Mouse (Mus musculus) heart, embryonic 16.5 days (tissue): ENCODE measurements around the gene Odf2l. TPM values are rescaled to one million over a fixed set of nuclear protein-coding genes. Genes with fewer than 3 reads are reported as not detected.

ENCODE experiments used
- ATAC-seq: fragments of 200-750 bp; cut with Nextera tagmentation; replicated peaks from 2 replicates; pipeline ENCODE4 v1.8.0; 2017; ENCODE audit warnings: moderate number of reproducible peaks; ENCODE audit not compliant: insufficient read depth, low FRiP score; ENCODE audit errors: extremely low read depth
- H3K27ac ChIP-seq: fragments of 300-500 bp; sonication (generic); 2 replicates; pipeline ENCODE4 v1.5.1; 2014; ENCODE audit warnings: mild to moderate bottlenecking, low read length, control low read depth, moderate library complexity
- H3K27me3 ChIP-seq: fragments of 300-500 bp; sonication (generic); 2 replicates; pipeline ENCODE4 v1.6.1; 2014; ENCODE audit warnings: low read length, mixed read lengths; ENCODE audit not compliant: control insufficient read depth, insufficient read depth
- H3K36me3 ChIP-seq: fragments of 300-500 bp; sonication (generic); 2 replicates; pipeline ENCODE4 v1.6.1; 2014; ENCODE audit not compliant: control insufficient read depth, insufficient read depth
- H3K4me1 ChIP-seq: fragments of 300-500 bp; sonication (generic); 2 replicates; pipeline ENCODE4 v1.6.1; 2014; ENCODE audit warnings: low read length, mixed read lengths; ENCODE audit not compliant: control insufficient read depth, insufficient read depth
- H3K4me2 ChIP-seq: fragments of 300-500 bp; sonication (generic); 2 replicates; pipeline ENCODE4 v1.6.1; 2014; ENCODE audit warnings: low read depth, mild to moderate bottlenecking, control low read depth, low read length
- H3K4me3 ChIP-seq: fragments of 300-500 bp; sonication (generic); 2 replicates; pipeline ENCODE4 v1.5.1; 2014; ENCODE audit warnings: mild to moderate bottlenecking, control low read depth, low read length
- H3K9ac ChIP-seq: fragments of 300-500 bp; sonication (generic); 2 replicates; pipeline ENCODE4 v1.6.1; 2014; ENCODE audit warnings: low read length, control low read depth
- H3K9me3 ChIP-seq: fragments of 300-500 bp; sonication (generic); replicated peaks from 2 replicates; pipeline ENCODE4 v1.6.1; 2016; ENCODE audit warnings: low read length; ENCODE audit not compliant: control insufficient read depth
- WGBS: fragments of 180-500 bp; shearing (Covaris S2); extraction: QIAGEN DNeasy Blood & Tissue Kit; methylation state at CpG from one replicate; pipeline ENCODE4 v1.1.7; 2014; 5-methylcytosine and 5-hydroxymethylcytosine counted together
- polyA plus RNA-seq: library from polyadenylated mRNA; unstranded; fragments of >200 nt; fragmentation: Nextera tagmentation; extraction: Ambion mirVana; gene quantifications from 2 replicates; pipeline ENCODE4 v1.2.1, GENCODE M21; 2015

The Odf2l gene
- polyA plus RNA-seq, 1 experiment from 2014 or later = 11.3 TPM

DNA sequence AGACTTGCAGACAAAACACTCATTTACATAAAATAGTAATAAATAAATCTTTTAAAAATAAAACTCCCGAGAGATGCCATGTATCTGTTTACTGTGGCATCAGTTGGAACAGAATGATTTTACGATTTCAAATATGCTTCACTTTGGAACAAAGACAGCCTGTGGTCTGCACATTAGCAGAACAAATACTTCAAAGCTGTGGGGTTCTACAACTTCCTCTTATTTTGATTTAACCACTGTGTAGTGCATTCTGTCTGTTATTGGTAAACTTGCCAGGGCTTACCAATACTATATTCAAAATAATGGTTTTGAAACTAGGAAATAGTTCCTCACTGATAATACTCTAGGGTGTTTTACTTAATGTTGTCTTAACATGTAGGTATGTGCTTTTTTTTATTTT, 8.2 kb downstream of the Odf2l start:
- no peaks in the 10 kb centered on the region for H3K4me1 ChIP-seq
- no peak overlapping the region for H3K9ac ChIP-seq
- peaks cover 7% of the 10 kb centered on the region; the same call in 1 of the 2 replicates for H3K36me3 ChIP-seq
- no peak for ATAC-seq
- no peaks in the 10 kb centered on the region for H3K27me3 ChIP-seq
- 89% methylated on average over 2 of the region's 2 CpGs for WGBS
- H3K4me2 ChIP-seq = no peak overlapping the region
- no peak overlapping the region for H3K4me3 ChIP-seq
- no peaks in the 10 kb centered on the region for H3K9me3 ChIP-seq
- no peak overlapping the region for H3K27ac ChIP-seq

DNA sequence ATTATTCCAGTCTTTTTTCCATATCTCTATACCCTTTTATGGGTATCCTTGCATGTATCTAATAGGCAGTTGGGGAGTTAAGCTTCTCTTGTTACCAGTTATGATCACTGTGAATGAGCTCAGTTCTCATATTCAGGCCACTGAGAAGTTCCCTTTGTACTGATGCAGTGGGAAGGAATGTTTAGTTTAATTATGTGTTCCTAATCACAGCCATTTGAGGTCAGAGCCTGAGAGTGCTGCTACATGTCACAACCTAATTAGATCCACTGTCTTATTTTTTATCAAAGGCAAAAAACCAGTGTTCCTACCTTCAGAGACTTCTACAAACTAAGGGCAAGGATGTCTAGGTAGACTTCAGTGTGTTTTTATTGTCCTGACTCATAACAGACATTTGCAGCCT, 11.0 kb downstream of the Odf2l start:
- peaks cover 12% of the 10 kb centered on the region; the same call in 1 of the 2 replicates for H3K36me3 ChIP-seq
- H3K4me2 ChIP-seq = no peak overlapping the region
- H3K9ac ChIP-seq = no peak overlapping the region
- no peak overlapping the region for H3K27ac ChIP-seq
- H3K4me1 ChIP-seq = no peaks in the 10 kb centered on the region
- ATAC-seq = no peak
- H3K27me3 ChIP-seq = no peaks in the 10 kb centered on the region
- H3K9me3 ChIP-seq = no peaks in the 10 kb centered on the region
- H3K4me3 ChIP-seq = no peak overlapping the region

DNA sequence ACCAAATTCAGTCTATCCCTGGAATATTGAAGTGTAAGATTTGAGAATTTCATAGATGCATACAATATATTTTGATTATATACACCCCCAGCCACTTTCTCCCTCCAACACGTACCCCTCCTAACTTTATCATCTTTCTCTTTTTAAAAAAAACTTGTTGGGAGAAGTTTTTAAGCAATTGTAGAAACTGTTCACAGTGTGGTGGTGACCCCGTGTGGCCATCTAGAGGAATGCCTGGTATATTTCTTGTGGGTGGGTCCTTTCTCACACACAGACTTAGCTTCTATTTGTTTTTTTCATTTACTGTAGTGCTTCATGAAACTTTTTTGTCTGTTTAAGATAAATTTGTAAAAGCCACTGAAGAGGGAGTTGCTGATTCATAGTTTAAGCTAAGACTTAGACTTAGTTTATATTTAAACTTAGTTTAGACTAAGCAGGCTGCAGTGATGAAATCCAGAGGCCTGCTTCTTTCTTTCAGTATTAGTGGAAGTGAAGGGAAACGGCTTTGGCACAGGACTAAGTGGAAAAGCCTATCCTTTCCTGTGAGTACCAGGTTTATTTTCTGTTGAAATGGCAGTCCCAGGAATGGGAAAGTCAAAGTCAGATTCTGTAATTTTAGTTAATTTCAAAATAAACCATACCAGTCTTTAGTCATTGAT, 13.0 kb downstream of the Odf2l start:
- Histone ChIP-seq H3K9me3 (no peaks in the 10 kb centered on the region), H3K4me1 (no peaks in the 10 kb centered on the region), H3K4me2 (no peak overlapping the region), H3K4me3 (no peak overlapping the region), H3K9ac (no peak overlapping the region), H3K27me3 (no peaks in the 10 kb centered on the region), H3K36me3 (peaks cover 9% of the 10 kb centered on the region; the same call in 1 of the 2 replicates), H3K27ac (no peak overlapping the region)
- ATAC-seq = no peak
- WGBS = 26% methylated on average over 3 of the region's 3 CpGs

DNA sequence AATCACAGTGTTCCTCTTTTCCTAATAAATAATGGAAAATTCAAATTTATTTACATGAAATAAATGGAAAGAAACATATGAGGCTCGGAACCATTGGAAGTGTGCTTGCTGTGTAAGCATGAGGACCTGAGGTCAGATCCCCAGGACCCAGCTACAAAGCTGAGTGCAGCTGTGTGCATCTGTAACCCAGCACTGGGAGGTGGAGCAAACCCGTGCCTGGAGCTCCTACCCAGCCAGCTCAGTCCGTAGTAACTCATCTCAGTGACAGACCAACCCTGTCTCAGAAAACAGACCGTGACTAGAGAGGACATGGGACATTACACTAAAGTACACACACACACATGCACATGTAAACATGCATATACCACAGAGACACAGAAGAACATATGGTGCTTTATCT, 21.8 kb downstream of the Odf2l start:
- ATAC-seq = no peak

DNA sequence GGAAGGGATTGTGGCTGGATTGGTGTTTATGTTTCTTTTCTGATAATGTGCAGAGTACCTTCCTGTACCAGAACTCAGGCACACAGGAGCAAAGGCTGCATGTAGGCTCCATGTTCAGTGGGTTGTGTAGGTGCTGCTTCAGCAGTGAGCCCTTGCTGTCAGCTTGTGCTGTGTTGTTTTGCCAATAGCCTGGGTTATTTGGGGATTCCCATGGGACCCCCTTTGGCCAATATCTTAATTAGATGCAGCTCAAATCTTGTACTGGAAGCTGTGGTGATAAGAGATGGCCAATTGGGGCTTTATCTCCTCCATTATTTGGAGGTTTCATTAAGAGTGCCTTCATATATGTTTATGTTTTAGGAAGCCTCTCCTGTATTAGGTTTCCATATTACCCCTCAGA, 24.5 kb downstream of the Odf2l start:
- Histone ChIP-seq H3K27me3 (no peaks in the 10 kb centered on the region), H3K9me3 (no peaks in the 10 kb centered on the region), H3K27ac (no peak overlapping the region), H3K36me3 (peaks cover 2% of the 10 kb centered on the region; the same call in 1 of the 2 replicates), H3K4me1 (no peaks in the 10 kb centered on the region), H3K9ac (no peak overlapping the region), H3K4me3 (no peak overlapping the region), H3K4me2 (no peak overlapping the region)
- ATAC-seq = no peak

More for the DNA sequence above, 21.8 kb downstream of the Odf2l start:
- Histone ChIP-seq H3K9ac (no peak overlapping the region), H3K9me3 (no peaks in the 10 kb centered on the region), H3K4me1 (no peaks in the 10 kb centered on the region), H3K27ac (no peak overlapping the region), H3K36me3 (peaks cover 2% of the 10 kb centered on the region; the same call in 1 of the 2 replicates), H3K27me3 (no peaks in the 10 kb centered on the region), H3K4me2 (no peak overlapping the region), H3K4me3 (no peak overlapping the region)
- WGBS = 90% methylated on average over 4 of the region's 4 CpGs

DNA sequence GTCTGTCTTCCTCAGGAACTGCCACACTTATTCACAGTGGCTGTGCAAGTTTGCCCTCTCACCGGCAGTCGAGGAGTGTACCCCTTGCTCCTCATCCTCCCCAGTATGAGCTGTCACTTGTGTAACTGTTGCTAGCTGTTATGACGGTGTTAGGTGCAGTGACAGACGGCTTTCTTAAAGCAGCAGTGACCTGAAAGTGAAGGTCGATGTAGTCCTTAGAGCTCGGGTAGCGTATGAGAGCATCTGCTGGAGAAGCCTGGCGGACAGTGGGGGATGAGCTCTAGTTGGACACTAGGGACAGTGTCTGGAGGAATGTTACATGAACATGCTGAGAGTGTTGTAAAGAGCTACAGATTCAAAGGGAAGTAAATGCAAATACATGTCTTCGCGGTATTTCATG, 25.5 kb downstream of the Odf2l start:
- WGBS = 78% methylated on average over 10 of the region's 10 CpGs
- Histone ChIP-seq H3K4me2 (no peak overlapping the region), H3K27ac (no peak overlapping the region), H3K4me1 (no peaks in the 10 kb centered on the region), H3K27me3 (no peaks in the 10 kb centered on the region), H3K4me3 (no peak overlapping the region), H3K36me3 (peaks cover 2% of the 10 kb centered on the region), H3K9ac (no peak overlapping the region), H3K9me3 (no peaks in the 10 kb centered on the region)
- ATAC-seq = no peak

DNA sequence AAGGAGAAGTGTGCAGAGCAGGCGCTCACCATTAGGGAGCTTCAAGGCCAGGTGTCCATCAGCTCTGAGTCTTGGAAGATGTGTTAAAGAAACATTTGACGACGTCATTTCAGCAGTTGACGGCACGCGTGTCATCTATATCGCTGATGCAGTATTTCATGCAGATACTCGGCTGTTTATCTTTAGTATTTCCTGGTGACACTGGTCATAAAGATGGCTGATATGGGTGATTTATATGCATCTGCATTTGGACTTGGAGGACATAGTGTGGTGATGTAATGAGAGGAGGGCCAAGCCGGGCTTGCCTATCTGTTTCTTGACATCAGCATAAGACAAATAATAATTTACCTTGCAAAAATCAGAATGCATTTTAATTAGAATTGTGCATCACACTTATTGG, 28.5 kb downstream of the Odf2l start:
- no peak overlapping the region for H3K27ac ChIP-seq
- peaks cover 5% of the 10 kb centered on the region for H3K36me3 ChIP-seq
- WGBS = 90% methylated on average over 9 of the region's 9 CpGs
- no peak for ATAC-seq
- H3K27me3 ChIP-seq = no peaks in the 10 kb centered on the region
- no peak overlapping the region for H3K9ac ChIP-seq
- no peak overlapping the region for H3K4me2 ChIP-seq
- H3K4me3 ChIP-seq = no peak overlapping the region
- no peaks in the 10 kb centered on the region for H3K9me3 ChIP-seq
- no peaks in the 10 kb centered on the region for H3K4me1 ChIP-seq

DNA sequence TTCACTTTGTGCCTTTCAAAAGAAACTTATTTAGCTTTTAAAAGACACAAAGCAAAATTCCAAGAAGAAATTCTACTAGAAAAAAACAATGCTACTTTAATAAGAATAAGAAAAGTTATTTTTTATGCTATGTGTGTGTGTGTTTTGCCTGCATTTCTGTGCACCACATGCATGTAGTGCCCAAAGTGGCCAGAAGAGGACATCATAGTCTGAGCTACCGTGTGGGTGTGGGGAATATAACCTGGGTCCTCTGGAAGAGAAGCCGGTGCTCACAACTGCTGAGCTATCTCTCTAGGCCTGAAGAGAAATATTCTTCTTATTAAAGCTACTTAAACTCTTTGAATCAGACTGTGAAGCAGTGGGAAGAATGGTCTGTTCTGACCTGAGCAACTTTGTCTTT, 29.1 kb downstream of the Odf2l start:
- ATAC-seq = no peak
- no peak overlapping the region for H3K27ac ChIP-seq
- WGBS = 72% methylated on average over 2 of the region's 2 CpGs
- H3K27me3 ChIP-seq = no peaks in the 10 kb centered on the region
- H3K4me1 ChIP-seq = no peaks in the 10 kb centered on the region
- H3K4me2 ChIP-seq = no peak overlapping the region
- H3K9me3 ChIP-seq = no peaks in the 10 kb centered on the region
- no peak overlapping the region for H3K4me3 ChIP-seq
- no peak overlapping the region for H3K9ac ChIP-seq
- H3K36me3 ChIP-seq = peaks cover 5% of the 10 kb centered on the region

DNA sequence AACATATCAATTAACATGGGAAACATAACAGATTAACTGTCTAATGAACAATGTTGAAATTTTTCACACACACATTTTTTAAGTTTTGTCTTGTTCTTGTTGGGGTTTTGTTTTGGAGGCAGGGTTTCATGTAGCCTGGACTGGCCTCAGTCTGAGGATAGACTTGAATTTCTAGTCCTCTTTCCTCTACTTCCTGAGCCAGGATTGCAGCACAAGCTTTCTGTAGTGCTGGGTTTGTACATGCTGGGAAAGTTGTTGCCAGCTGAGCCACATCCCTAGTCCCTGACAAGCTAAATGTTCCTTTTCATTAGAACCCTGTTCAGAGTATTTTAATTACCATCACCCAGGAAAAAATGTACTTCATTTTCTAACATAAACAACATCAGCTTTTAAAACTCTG, 29.6 kb downstream of the Odf2l start:
- H3K9ac ChIP-seq = no peak overlapping the region
- H3K27me3 ChIP-seq = no peaks in the 10 kb centered on the region
- no peak overlapping the region for H3K4me3 ChIP-seq
- H3K9me3 ChIP-seq = no peaks in the 10 kb centered on the region
- peaks cover 5% of the 10 kb centered on the region for H3K36me3 ChIP-seq
- no peak for ATAC-seq
- H3K4me2 ChIP-seq = no peak overlapping the region
- H3K4me1 ChIP-seq = no peaks in the 10 kb centered on the region
- no peak overlapping the region for H3K27ac ChIP-seq
